Mouse (Mus musculus): ENCODE data around the gene Lima1.

DNA sequence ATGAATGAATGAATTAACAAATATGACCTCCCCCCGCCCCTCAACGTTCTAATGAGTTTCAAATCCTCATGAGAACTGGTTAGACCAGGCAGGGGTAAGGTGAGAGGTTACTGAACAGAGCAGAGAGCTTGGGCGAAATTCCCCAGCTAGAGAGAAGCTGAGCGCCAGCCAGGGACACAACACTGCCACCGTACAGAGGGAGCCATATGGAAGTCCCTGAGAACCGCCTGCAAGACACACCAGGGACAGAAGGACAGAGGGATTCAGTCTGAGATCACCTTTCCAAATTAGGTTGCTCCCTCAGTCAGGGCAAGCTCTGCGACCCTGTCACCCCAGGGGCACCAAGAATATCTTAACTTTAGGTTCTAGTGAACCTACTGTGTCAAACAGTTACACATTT, 37.7 kb downstream of the Lima1 start:
- TF ChIP-seq CTCF (IDR thresholded peaks at IDR 0.05; ENCODE audit: low read depth, low read length) (no peak), EP300 (IDR thresholded peaks at IDR 0.05; ENCODE audit: insufficient read depth, low read depth, low read length) (no peak), POLR2A (IDR thresholded peaks at IDR 0.05; ENCODE audit: insufficient read depth, low read length) (no peak)
